Mouse (Mus musculus): ENCODE measurements around the gene Cmtm7. TPM values are rescaled to one million over a fixed set of nuclear protein-coding genes. Genes with fewer than 3 reads are reported as not detected.

Gene Cmtm7
- polyA plus RNA-seq, 2 experiments, result 36.7 to 49.5 TPM

DNA sequence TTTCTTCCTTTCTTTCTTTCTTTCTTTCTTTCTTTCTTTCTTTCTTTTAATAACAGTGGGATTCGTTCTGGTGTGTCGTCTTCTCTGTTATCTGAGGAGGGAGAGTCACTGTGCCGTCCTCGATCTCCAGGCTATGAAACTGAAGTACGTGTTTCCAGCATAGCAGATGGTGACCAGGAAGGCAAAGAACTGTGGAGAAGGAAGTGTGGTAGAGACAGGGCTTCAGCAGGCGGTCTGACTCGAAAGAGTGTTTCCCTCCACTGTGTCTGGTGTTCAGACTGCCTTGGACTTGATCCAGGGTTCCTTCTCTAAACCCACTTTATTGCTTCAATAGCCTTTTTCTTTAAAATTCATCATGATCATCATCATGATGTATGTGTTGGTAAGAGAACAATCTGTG lies 7.9 kb upstream of the Cmtm7 start:
- peaks cover 0 to 17% of the 10 kb centered on the region in 2 experiments; a peak in 2 of 4 replicates for H3K4me1 ChIP-seq (replicated peaks; ENCODE audit: control insufficient read depth in 2 of 2, insufficient read depth in 2 of 2, low read length in 1 of 2)
- 16% methylated on average over 7 of the region's 7 CpGs for WGBS (ENCODE audit: insufficient replicate concordance)
- no peak overlapping the region for H3K27ac ChIP-seq
- H3K27me3 ChIP-seq (ENCODE audit: control insufficient read depth, insufficient read depth, low read length), result no peaks in the 10 kb centered on the region
- no peaks in the 10 kb centered on the region for H3K9me3 ChIP-seq (ENCODE audit: control insufficient read depth, low read length)
- H3K4me3 ChIP-seq (ENCODE audit: insufficient read depth in 1 of 2, low read depth in 2 of 2, low read length in 2 of 2), result no peak overlapping the region
- H3K36me3 ChIP-seq (replicated peaks; ENCODE audit: control insufficient read depth, insufficient read depth, low read depth), result no peaks in the 10 kb centered on the region
- no peak overlapping the region for H3K4me2 ChIP-seq (ENCODE audit: low read depth)
- no peak for ATAC-seq (ENCODE audit: insufficient read depth)
- no peak for TF ChIP-seq EP300 (IDR thresholded peaks at IDR 0.05; ENCODE audit: low read depth)
- TF ChIP-seq CTCF (IDR thresholded peaks at IDR 0.05; ENCODE audit: low read depth), result no peak
- no peak overlapping the region for H3K9ac ChIP-seq (replicated peaks)
- DNase-seq (ENCODE audit: low read depth in 3 of 3, low spot score in 3 of 3), result no peak

DNA sequence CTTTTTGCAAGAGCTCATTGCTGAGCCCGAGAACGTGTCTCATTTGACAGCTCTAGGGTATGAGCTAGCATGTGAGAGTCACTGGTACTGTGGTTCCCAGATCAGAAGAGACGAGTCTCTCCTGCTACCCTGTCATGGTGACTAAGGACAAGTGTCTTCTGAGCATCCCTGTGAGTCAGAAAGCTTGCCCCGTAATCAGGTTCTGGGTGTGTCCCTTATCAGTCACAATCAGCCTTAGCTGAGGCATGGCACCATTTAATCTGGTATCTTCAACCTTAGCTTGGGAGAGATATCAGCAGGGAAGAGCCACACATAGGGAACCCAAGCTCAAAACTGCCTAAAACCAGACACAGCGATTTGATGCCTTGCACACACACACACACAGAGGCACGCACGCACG lies 7.0 kb upstream of the Cmtm7 start:
- ATAC-seq (ENCODE audit: insufficient read depth) (no peak), DNase-seq (ENCODE audit: low read depth in 3 of 3, low spot score in 3 of 3) (no peak)
- WGBS (ENCODE audit: insufficient replicate concordance), result 42% methylated on average over 8 of the region's 8 CpGs
- Histone ChIP-seq H3K9ac (replicated peaks) (no peak overlapping the region), H3K27ac (no peak overlapping the region), H3K4me2 (ENCODE audit: low read depth) (no peak overlapping the region), H3K27me3 (ENCODE audit: control insufficient read depth, insufficient read depth, low read length) (no peaks in the 10 kb centered on the region), H3K4me1 (replicated peaks; ENCODE audit: control insufficient read depth in 2 of 2, insufficient read depth in 2 of 2, low read length in 1 of 2) (peaks cover 0 to 17% of the 10 kb centered on the region in 2 experiments; a peak in 2 of 4 replicates), H3K4me3 (ENCODE audit: insufficient read depth in 1 of 2, low read depth in 2 of 2, low read length in 2 of 2) (no peak overlapping the region), H3K36me3 (replicated peaks; ENCODE audit: control insufficient read depth, insufficient read depth, low read depth) (no peaks in the 10 kb centered on the region), H3K9me3 (ENCODE audit: control insufficient read depth, low read length) (no peaks in the 10 kb centered on the region)
- TF ChIP-seq EP300 (IDR thresholded peaks at IDR 0.05; ENCODE audit: low read depth) (no peak), CTCF (IDR thresholded peaks at IDR 0.05; ENCODE audit: low read depth) (no peak)

DNA sequence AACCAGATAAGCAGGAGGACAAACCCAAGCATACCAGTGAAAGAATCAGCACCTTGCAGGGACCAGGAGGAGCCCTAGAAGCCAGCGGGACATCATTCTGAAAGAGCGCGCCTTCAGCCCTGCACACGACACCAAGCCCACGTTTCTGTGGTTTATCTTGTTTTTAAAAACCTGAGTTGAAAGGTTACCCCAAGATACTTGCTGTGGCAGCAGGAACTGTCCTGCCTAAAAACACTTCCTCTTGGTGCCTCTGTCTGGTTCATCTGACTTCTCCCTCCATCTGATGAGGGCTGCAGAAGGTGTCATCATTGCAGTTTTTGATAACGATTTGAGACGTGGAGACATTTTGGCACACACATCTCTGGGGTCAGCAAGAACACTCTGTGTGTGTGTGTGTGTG lies 6.1 kb upstream of the Cmtm7 start:
- WGBS (ENCODE audit: insufficient replicate concordance), result 21% methylated on average over 7 of the region's 7 CpGs

DNA sequence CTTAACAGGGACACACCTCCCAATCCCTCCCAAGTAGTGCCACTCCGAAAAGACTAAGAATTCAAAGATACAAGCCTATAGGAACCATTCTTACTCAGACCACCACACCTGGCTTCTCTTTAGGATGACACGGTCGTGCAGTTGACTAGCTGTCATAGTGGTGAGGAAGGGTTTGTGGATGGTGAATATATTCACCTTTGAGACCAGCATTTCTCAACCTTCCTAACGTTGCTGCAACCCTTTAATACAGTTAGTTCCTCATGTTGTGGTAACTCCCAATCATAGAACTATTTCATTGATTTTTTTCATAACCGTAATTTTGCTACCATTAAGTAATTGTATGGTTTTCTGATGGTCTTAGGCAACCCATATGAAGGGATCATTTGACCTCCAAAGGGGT lies 5.5 kb upstream of the Cmtm7 start:
- Histone ChIP-seq H3K4me1 (replicated peaks; ENCODE audit: control insufficient read depth in 2 of 2, insufficient read depth in 2 of 2, low read length in 1 of 2) (peaks cover 0 to 17% of the 10 kb centered on the region in 2 experiments; a peak in 2 of 4 replicates), H3K27me3 (ENCODE audit: control insufficient read depth, insufficient read depth, low read length) (no peaks in the 10 kb centered on the region), H3K36me3 (replicated peaks; ENCODE audit: control insufficient read depth, insufficient read depth, low read depth) (no peaks in the 10 kb centered on the region), H3K4me3 (ENCODE audit: insufficient read depth in 1 of 2, low read depth in 2 of 2, low read length in 2 of 2) (no peak overlapping the region), H3K9me3 (ENCODE audit: control insufficient read depth, low read length) (no peaks in the 10 kb centered on the region), H3K9ac (replicated peaks) (no peak overlapping the region), H3K4me2 (ENCODE audit: low read depth) (no peak overlapping the region), H3K27ac (no peak overlapping the region)
- ATAC-seq (ENCODE audit: insufficient read depth) (no peak), DNase-seq (ENCODE audit: low read depth in 3 of 3, low spot score in 3 of 3) (no peak)
- TF ChIP-seq EP300 (IDR thresholded peaks at IDR 0.05; ENCODE audit: low read depth), result no peak
- TF ChIP-seq CTCF (IDR thresholded peaks at IDR 0.05; ENCODE audit: low read depth), result no peak
- WGBS (ENCODE audit: insufficient replicate concordance), result 68% methylated on average over 5 of the region's 5 CpGs

More for the DNA sequence above, 6.1 kb upstream of the Cmtm7 start:
- DNase-seq (ENCODE audit: low read depth in 3 of 3, low spot score in 3 of 3) (no peak), ATAC-seq (ENCODE audit: insufficient read depth) (no peak)
- no peak overlapping the region for H3K4me2 ChIP-seq (ENCODE audit: low read depth)
- no peak overlapping the region for H3K4me3 ChIP-seq (ENCODE audit: insufficient read depth in 1 of 2, low read depth in 2 of 2, low read length in 2 of 2)
- no peaks in the 10 kb centered on the region for H3K27me3 ChIP-seq (ENCODE audit: control insufficient read depth, insufficient read depth, low read length)
- H3K27ac ChIP-seq, result no peak overlapping the region
- TF ChIP-seq EP300 (IDR thresholded peaks at IDR 0.05; ENCODE audit: low read depth) (no peak), CTCF (IDR thresholded peaks at IDR 0.05; ENCODE audit: low read depth) (no peak)
- peaks cover 0 to 17% of the 10 kb centered on the region in 2 experiments; a peak in 2 of 4 replicates for H3K4me1 ChIP-seq (replicated peaks; ENCODE audit: control insufficient read depth in 2 of 2, insufficient read depth in 2 of 2, low read length in 1 of 2)
- H3K9me3 ChIP-seq (ENCODE audit: control insufficient read depth, low read length), result no peaks in the 10 kb centered on the region
- no peak overlapping the region for H3K9ac ChIP-seq (replicated peaks)
- no peaks in the 10 kb centered on the region for H3K36me3 ChIP-seq (replicated peaks; ENCODE audit: control insufficient read depth, insufficient read depth, low read depth)

DNA sequence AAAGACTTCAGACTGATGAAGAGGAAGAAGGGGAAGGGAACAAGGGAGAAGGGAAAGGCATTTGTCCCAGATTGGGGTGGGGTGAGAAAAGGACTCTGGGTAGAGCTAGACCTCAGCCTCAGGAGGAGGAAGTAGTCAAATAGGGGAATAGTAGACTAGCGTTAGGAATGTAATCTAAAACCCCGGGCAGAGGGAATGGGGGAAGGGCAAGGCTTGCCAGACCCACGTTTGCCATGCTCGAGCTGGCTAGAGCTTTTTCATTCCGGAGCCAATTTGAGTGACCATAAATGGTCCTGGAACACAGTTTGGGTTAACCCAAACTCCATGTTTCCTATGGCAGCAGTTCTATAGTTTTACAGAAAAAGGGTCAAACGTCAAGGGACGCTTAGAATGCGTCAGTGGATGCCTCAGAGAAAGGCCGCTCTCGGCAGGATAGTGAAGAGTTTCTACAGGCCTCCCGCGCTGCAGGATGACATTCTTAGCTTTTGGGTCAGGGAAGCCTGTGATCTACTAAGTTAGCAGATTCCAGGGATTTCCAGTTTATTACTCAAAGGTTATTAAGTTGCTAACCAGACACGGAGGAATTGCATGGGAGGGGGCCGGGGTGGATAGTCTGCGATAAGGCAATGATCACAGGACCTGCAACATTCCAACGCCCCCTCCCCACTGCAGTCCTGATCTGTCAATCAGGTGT lies 3.9 kb upstream of the Cmtm7 start:
- Histone ChIP-seq H3K4me2 (ENCODE audit: low read depth) (no peak overlapping the region), H3K36me3 (replicated peaks; ENCODE audit: control insufficient read depth, insufficient read depth, low read depth) (no peaks in the 10 kb centered on the region), H3K4me1 (replicated peaks; ENCODE audit: control insufficient read depth in 2 of 2, insufficient read depth in 2 of 2, low read length in 1 of 2) (peaks cover 0 to 17% of the 10 kb centered on the region in 2 experiments; a peak in 2 of 4 replicates), H3K9me3 (ENCODE audit: control insufficient read depth, low read length) (no peaks in the 10 kb centered on the region), H3K27ac (no peak overlapping the region), H3K4me3 (ENCODE audit: insufficient read depth in 1 of 2, low read depth in 2 of 2, low read length in 2 of 2) (no peak overlapping the region), H3K27me3 (ENCODE audit: control insufficient read depth, insufficient read depth, low read length) (no peaks in the 10 kb centered on the region; the same call in 1 of the 2 replicates), H3K9ac (replicated peaks) (no peak overlapping the region)
- no peak for TF ChIP-seq CTCF (IDR thresholded peaks at IDR 0.05; ENCODE audit: low read depth)
- TF ChIP-seq EP300 (IDR thresholded peaks at IDR 0.05; ENCODE audit: low read depth), result no peak
- DNase-seq (ENCODE audit: low read depth in 3 of 3, low spot score in 3 of 3), result no peak
- 30% methylated on average over 16 of the region's 16 CpGs for WGBS (ENCODE audit: insufficient replicate concordance)
- ATAC-seq (ENCODE audit: insufficient read depth), result no peak

Measured in liver, embryonic 14.5 days (tissue).